Mouse (Mus musculus): Measurements from ENCODE around the gene H2-Eb2.

DNA sequence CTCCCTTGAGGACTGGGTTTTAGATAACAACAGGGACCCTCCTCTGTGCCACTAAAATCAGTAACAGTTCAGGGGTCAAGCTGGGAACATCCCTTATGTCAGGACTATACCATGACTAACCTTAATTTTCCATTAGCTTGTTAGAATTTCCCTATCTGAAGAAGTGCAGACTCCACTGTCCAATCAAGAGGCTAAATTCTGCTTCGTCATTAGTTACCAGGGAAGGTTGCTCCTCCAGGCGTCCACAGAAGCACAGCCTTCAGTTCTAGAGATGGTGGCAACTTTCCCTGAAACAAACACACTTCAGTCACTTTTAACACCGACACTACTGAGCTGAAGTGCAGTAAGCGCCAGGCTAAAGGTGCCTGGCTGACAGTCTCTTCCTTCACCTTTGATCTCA lies 20.7 kb upstream of the H2-Eb2 start:
- no peak for TF ChIP-seq POLR2A (IDR thresholded peaks at IDR 0.05; ENCODE audit: low read depth, low read length)
- TF ChIP-seq CTCF (IDR thresholded peaks at IDR 0.05; ENCODE audit: borderline replicate concordance, insufficient read depth, low read length) = no peak
